Mouse (Mus musculus) neutrophil, adult 5-6 weeks (primary cell): ENCODE data around the gene Rhox3c. TPM values are rescaled to one million over a fixed set of nuclear protein-coding genes. Genes with fewer than 3 reads are reported as not detected.
"Not testable (repeated sequence)": the region's sequence is repeated elsewhere in the genome, so short reads cannot be mapped to it uniquely, and the experiment has no call there.

Source experiments
- ATAC-seq: fragments of 151-379, 151-347 bp; 2 replicates; pipeline ENCODE4 v1.8.0; 2017; ENCODE audit warnings: mild to moderate bottlenecking, moderate TSS enrichment; ENCODE audit not compliant: insufficient number of reproducible peaks, poor library complexity, low FRiP score, severe bottlenecking; ENCODE audit errors: extremely low read depth
- total RNA-seq: library from RNA; stranded (forward); fragments of 200-1000 nt; gene quantifications from 2 replicates; pipeline ENCODE4 v1.2.3, GENCODE M21; 2017

The Rhox3c gene
- total RNA-seq: not detected in 2 replicates

DNA sequence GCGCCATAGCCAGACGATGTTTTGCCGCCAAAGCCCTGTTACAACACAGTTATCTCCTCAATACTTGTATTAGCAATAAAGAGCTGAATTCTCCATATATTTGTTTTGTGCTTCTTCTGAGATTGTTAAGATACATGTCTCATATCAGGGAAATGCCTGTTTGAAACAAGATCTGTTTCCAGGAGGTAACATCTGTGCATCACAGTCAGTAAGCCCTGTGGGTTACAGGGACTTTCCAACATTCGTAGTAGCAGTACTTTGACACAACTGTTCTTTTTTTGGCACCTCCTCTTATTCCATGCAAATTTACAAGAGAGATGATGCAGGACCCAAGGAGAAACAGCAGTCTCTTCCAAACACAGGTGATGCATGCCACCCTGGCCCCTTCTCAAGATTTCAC, at the start of gene Rhox3c:
Rhox3c (plus strand) TSS at position 301 of the 400 bp plus-strand sequence.
- not testable (repeated sequence) for ATAC-seq

GRCm38 (mm10) chrX:37411767-37412166, 46.6 kb upstream of the Rhox3c start, which contains the start of gene Rhox2b:
TSS of gene Rhox2b (plus strand) at chrX:37412067.
- ATAC-seq: not testable (repeated sequence)

DNA sequence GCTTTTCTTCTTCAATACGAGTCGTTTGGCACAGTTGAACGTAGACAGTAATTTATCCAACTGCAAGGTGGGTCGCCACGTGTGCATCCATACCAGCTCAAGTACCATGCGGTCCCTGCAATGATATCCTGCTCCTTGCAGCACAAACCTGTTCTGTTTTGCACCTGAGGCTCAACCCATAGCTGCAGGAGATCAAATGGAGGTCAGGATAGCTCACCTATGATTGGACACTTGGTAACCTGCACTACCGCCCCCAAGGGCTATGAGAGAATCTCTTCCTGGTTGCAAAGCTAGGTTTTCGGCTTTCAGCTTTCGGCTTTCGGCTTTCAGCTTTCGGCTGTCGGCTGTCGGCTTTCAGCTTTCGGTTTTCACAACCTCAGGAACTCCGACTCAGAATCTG, 26.2 kb upstream of the Rhox3c start, which contains the start of gene Rhox4b:
Rhox4b (plus strand) TSS at position 301 of the 400 bp plus-strand sequence.
- ATAC-seq: not testable (repeated sequence)

DNA sequence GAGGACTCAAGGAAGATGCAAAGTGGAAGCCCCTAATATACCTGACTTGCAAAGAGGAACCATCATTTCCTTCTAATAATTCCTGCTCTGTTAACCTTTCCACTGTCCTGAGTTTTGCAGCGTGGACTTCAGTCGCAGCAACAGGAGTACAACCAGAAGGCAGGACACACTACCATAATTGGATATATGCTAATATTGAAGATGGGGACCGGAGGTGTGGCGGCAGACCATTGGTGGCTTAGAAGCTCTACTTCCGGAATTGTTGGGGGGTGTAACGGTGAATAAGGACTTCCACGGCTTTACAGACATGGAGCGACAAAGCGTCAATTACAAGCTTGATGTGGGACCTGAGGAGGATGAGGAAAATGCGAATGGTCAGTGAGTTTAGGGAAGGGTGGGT, 5.0 kb upstream of the Rhox3c start, which contains the start of gene Rhox2c:
Rhox2c (plus strand) TSS at position 301 of the 400 bp plus-strand sequence.
- not testable (repeated sequence) for ATAC-seq

DNA sequence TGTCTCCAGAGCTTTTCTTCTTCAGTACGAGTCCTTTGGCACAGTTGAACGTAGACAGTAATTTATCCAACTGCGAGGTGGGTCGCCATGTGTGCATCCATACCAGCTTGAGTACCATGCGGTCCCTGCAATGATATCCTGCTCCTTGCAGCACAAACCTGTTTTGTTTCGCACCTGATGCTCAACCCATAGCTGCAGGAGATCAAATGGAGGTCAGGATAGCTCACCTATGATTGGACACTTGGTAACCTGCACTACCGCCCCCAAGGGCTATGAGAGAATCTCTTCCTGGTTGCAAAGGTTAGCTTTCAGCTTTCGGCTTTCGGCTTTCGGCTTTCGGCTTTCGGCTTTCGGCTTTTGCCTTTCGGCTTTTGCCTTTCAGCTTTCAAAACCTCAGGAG, 21.7 kb downstream of the Rhox3c start, which contains the start of gene Rhox4c:
Rhox4c (plus strand) TSS at position 301 of the 400 bp plus-strand sequence.
- not testable (repeated sequence) for ATAC-seq

- ATAC-seq: not testable (repeated sequence)
Measured at GRCm38 (mm10) chrX:37514059-37514458, 55.7 kb downstream of the Rhox3c start, which contains the start of gene Rhox4d. TSS of gene Rhox4d (plus strand) at chrX:37514359.

Other genes starting within 250 kb of the Rhox3c start
- not detected in 2 replicates for gene Gm9, start 247.5 kb upstream of the Rhox3c start, total RNA-seq
- gene Rhox1, start 236.3 kb upstream of the Rhox3c start, total RNA-seq: not detected in 2 replicates
- gene Rhox2a, start 213.6 kb upstream of the Rhox3c start, total RNA-seq: not detected in 2 replicates
- not detected in 2 replicates for gene Rhox3a, start 208.7 kb upstream of the Rhox3c start, total RNA-seq
- gene Rhox4a, start 193.2 kb upstream of the Rhox3c start, total RNA-seq: not detected in 2 replicates
- not detected in 2 replicates for gene Rhox3a2, start 78.6 kb upstream of the Rhox3c start, total RNA-seq
- gene Rhox4a2, start 67.7 kb upstream of the Rhox3c start, total RNA-seq: not detected in 2 replicates
- gene Rhox2b, start 46.5 kb upstream of the Rhox3c start, total RNA-seq: not detected in 2 replicates
- gene Rhox4b, start 26.1 kb upstream of the Rhox3c start, total RNA-seq: not detected in 2 replicates
- not detected in 2 replicates for gene Rhox2c, start 4.9 kb upstream of the Rhox3c start, total RNA-seq
- not detected in 2 replicates for gene Rhox4c, start 21.8 kb downstream of the Rhox3c start, total RNA-seq
- gene Rhox2d, start 34.8 kb downstream of the Rhox3c start, total RNA-seq: not detected in 2 replicates
- gene Rhox4d, start 55.8 kb downstream of the Rhox3c start, total RNA-seq: not detected in 2 replicates
- gene Rhox2e, start 71.9 kb downstream of the Rhox3c start, total RNA-seq: not detected in 2 replicates
- gene Rhox3e, start 83.4 kb downstream of the Rhox3c start, total RNA-seq: not detected in 2 replicates
- gene Rhox4e, start 98.8 kb downstream of the Rhox3c start, total RNA-seq: not detected in 2 replicates
- not detected in 2 replicates for gene Rhox2f, start 112.8 kb downstream of the Rhox3c start, total RNA-seq
- not detected in 2 replicates for gene Rhox3f, start 122.4 kb downstream of the Rhox3c start, total RNA-seq
- not detected in 2 replicates for gene Rhox4f, start 149.1 kb downstream of the Rhox3c start, total RNA-seq
- not detected in 2 replicates for gene Rhox3g, start 170.0 kb downstream of the Rhox3c start, total RNA-seq
- not detected in 2 replicates for gene Rhox2g, start 184.9 kb downstream of the Rhox3c start, total RNA-seq
- gene Rhox4g, start 192.7 kb downstream of the Rhox3c start, total RNA-seq: not detected in 2 replicates
- gene Rhox3h, start 210.2 kb downstream of the Rhox3c start, total RNA-seq: not detected in 2 replicates
- gene Rhox2h, start 214.7 kb downstream of the Rhox3c start, total RNA-seq: not detected in 2 replicates